Mouse (Mus musculus): ENCODE data around the gene Atp2a2.

Atp2a2 gene

GRCm38 (mm10) chr5:122520254-122521129 lies 18.5 kb upstream of the Atp2a2 start:
- no peak for DNase-seq (ENCODE audit: low read depth, low spot score)

DNA sequence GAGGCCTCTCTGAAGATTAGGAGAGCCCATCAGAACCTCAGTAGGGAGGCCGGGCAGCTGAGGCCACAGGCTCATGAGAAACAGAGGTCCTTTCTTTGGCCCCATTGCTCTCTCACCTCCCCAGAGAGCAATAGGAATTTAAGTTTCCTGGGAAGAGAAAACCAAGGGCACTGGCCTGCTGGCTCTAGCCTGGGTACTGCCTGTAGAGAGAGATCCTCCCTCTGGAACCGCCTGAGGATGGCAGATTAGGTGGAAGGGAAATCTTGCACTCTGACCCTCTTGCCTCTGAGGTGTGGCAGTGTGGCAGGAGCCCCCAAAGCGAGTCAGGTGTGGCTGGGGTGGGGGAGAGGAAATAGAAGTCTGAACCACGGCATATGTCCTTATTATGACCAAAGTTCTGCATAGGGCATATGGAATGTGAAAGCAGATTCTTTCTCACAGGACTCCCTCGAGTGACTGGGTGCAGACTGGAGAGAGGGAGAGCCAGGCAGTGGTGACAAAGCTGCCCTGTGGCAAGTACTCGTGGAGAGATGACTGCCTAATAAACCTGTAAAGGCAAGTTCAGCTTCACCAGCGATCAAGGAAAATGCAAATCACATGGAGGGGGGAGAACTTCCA lies 17.1 kb upstream of the Atp2a2 start:
- no peak for DNase-seq (ENCODE audit: low read depth, low spot score)

- DNase-seq (ENCODE audit: low read depth, low spot score): no peak
Observed at GRCm38 (mm10) chr5:122518247-122518646, 16.2 kb upstream of the Atp2a2 start.

GRCm38 (mm10) chr5:122516901-122517300 lies 14.9 kb upstream of the Atp2a2 start:
- DNase-seq (ENCODE audit: low read depth, low spot score): no peak

DNA sequence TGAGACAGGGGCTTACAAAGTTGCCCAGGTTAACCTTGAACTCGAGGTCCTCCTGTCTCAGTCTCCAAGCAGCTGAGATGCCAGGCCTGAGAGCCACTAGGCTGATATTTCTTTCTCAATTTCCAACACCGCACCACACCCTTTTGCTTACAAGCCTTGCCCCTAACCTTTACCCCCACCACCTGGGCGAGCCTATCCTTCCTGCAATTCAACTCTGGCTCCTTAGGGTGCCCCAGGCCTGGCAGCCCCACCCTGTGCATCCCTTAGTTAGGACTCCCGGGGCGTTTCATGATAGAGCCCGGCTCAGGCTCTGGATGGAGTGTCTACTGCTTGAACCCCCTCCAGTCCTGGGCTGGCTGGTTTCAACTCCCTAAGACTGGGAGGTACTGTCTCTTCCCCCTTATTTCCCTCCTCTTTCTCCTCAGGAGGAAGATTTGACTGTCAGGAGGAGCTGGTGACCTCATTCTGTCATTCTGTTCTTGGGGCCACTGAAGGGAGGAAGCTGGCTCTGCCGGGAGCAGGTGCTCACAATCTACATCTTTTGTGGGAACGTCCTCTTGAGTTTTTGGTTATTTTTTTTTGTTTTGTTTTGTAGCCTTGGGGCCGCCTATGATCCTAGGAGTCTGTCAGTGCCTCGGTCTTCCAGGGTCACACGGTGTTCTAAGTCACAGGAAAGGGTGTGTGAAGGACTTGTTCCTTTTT lies 14.2 kb upstream of the Atp2a2 start:
- no peak for DNase-seq (ENCODE audit: low read depth, low spot score)

DNA sequence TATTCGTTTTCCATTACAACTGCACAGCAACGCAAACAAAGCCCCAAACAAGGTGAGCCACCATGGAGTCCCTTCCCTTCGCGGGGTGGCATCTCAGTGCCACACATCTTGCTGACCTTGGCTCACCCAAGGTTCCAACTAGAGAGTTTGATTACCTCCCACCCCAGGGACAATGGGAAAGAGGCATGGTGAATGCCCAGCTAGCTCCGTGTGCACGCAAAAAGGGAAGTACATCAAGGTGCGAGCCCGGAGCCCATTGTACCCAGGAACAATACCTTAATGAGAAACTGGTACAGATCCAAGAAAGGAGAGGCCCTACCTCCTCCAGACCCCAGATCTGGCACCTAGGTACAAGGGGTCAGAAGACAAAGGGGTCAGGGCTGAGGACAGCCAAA lies 12.1 kb upstream of the Atp2a2 start:
- no peak for DNase-seq (ENCODE audit: low read depth, low spot score)

- DNase-seq (ENCODE audit: low read depth, low spot score): no peak
Observed at GRCm38 (mm10) chr5:122513421-122514126, 11.5 kb upstream of the Atp2a2 start.

GRCm38 (mm10) chr5:122512011-122512410 lies 10.0 kb upstream of the Atp2a2 start:
- DNase-seq (ENCODE audit: low read depth, low spot score): no peak

DNA sequence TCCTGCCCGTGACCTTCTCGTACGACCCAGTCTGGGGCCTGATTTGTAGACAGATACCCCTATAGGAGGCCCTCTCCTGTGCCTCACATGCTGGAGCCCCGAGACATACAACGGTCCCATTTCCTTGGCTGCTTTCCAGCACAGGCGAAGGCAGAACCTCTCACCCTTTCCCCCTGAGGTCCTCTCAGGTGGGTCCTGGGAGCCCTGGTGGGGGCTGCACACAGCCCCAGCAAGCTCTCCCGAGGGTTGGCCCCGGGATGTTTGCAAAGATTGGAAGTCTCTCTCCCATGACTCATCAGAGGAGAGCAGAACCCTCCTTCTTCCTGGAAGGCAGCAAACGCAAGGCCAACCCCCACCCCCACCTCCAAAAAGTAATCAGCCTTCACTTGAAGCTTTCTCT lies 9.4 kb upstream of the Atp2a2 start:
- DNase-seq (ENCODE audit: low read depth, low spot score): no peak

DNA sequence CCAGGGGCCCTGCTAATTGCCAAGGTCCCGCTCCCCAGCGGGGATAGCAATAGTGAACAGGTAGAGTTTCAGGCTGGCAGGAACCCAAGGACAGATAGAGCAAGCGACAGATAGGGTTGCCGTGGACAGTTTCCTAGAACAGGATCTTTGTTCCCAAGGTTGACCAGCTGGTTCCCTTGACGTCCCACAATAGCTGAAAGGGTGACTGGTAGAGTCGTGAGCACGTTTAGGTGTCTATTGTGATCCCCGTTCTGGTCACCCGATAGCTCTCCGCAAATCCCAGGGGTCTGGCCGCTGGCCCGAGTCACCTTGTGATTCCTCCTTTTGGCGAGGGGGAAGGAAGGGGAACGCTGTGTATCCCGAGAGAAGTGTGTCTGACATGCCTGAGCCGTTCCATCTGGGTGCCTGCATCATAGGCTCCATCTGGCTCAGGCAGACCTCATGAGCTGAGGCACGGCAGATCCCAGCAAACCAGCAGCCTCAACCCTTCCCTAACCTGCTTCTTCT lies 8.7 kb upstream of the Atp2a2 start:
- no peak for DNase-seq (ENCODE audit: low read depth, low spot score)

DNA sequence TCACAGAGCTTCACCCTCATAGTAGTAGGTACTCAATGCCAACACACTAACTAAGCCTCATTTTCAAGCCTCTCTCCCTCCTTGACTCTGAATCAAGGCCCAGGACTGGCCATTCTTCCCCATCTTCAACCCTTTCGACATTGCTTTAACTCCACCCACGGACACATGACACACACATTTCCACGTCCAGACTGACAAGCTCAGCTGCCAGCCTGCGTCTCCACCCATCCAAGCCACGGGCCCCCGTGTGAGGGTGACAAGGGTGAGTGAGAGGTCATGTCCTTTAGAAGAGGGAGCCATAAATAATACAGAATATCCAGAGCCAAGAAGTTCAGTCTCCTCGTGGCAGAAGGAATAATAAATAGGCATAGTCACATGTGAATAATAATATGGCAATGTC lies 7.6 kb upstream of the Atp2a2 start:
- DNase-seq (ENCODE audit: low read depth, low spot score): no peak

GRCm38 (mm10) chr5:122508861-122509306 lies 6.9 kb upstream of the Atp2a2 start:
- DNase-seq (ENCODE audit: low read depth, low spot score): no peak

- DNase-seq (ENCODE audit: low read depth, low spot score): no peak
Observed at GRCm38 (mm10) chr5:122507396-122507795, 5.4 kb upstream of the Atp2a2 start.

- no peak for DNase-seq (ENCODE audit: low read depth, low spot score)
Observed at GRCm38 (mm10) chr5:122506462-122506861, 4.4 kb upstream of the Atp2a2 start.

DNA sequence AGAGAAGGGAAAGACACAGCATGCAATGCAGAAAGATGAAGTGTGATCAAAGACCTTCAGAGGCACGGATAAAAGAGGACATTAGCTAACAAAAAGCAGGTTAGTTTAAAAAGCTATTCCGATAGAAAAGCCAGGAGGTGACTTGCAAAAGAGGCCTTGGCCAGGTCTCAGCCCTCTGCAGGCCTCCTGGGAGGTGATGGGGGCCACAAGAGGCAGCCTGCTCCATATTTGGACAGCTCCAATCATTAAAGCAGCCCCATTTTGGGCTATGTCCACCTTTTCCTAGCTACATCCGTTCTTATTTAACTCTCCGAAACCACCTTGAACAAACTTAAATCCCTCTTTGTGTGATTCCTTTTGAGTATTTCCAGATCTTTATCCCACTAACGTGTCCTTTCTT lies 3.5 kb upstream of the Atp2a2 start:
- no peak for DNase-seq (ENCODE audit: low read depth, low spot score)

- DNase-seq (ENCODE audit: low read depth, low spot score): no peak
Observed at GRCm38 (mm10) chr5:122503760-122504119, 1.7 kb upstream of the Atp2a2 start.

DNA sequence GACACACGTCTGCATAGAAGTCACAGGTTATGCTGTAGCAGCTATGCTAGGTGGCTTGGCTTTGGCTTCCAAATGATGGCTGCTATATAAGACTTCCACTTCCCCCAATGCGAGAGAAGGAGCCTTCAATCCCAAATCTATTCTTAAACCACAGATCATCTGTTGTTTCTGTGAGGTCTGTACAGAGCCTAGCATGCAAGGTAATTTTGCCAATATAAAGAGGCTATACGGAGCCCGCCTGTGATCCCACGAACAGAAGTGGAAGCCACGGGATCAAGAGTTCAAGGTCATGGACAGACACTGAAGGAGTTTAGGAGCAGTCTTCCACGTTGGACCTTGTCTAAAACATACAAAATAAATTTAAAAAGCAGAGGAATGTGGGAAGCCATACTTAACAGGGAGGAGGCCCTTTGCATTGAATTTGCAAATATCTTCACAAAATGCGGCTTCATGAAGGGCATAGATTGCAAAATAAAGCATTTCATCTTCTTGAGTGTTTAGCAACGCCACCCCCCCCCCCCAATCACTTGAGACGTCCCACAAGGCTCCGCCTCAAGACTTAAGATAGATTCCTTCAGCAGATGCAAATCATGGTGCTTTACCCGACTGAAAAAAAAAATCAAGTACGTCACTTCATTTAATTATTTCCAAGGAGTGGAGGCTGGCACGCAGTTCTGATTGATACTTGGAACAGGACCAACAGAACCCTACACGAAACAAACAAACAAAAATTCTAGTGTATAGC lies 1.2 kb upstream of the Atp2a2 start:
- DNase-seq (ENCODE audit: low read depth, low spot score): no peak

DNA sequence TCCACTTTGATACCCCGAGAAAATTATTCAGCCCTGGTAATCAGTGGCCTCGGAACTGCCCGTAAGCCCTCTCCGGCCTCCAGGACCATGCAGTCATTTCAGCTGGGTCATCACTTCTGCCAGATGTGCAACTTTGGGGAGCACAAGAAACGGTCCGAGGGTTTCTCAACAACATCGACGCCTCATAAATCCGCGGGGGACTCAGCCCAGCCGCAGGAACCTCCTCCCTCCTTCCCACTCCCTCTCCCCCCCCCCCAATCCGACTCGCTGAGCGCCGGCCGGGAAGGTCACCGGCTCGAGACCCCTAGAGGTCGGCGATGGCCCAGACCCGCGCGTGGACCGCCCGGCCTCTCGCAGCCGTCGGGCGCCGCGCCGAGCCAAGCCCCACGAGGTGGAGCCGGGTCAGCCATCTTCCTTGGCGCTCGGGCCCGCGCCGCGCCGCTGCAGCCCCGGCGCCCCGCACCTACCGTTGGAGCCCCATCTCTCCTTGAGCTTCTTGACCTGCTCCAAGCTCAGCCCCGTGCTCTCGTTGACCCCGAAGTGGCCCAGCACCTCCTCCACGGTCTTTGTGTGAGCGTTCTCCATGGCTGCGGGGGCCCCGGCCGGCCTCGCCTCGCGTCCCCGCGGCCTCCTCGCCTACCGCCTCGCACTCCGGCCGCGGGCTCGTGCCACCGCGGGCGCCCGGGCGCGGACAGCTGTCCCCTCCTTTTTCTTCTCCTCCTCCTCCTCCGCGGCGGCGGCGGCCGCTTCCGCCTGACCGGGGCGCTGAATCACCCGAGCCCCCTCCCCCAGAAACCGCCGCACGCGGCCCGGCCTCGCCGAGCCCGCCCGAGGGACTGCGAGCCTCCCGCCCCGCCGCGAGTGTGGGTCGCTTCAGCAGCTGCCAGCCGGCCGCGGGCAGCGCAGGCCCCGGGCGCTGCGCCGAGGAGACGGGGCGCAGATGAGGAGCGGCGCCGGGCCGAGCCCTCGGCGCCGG lies 636 bp downstream of the Atp2a2 start:
- no peak for DNase-seq (ENCODE audit: low read depth, low spot score)

DNA sequence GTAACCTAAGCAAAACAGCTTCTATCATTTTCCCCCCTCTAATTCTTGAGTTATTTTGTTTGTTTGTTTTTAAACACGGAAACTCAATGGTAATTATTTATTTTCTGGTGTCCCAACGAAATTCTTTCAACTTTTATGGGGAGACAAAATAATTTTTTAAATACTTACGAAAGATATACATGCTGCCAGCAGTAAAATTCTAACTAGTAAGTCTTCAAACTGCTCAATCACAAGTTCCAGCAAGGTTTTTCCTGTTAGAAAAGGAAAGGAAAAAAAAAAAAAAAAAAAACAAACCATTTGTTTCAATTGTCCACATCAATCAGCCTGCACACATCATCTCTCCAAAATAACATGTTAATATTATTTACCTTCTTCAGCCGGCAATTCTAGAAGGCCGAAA lies 1.5 kb downstream of the Atp2a2 start:
- no peak for DNase-seq (ENCODE audit: low read depth, low spot score)

DNA sequence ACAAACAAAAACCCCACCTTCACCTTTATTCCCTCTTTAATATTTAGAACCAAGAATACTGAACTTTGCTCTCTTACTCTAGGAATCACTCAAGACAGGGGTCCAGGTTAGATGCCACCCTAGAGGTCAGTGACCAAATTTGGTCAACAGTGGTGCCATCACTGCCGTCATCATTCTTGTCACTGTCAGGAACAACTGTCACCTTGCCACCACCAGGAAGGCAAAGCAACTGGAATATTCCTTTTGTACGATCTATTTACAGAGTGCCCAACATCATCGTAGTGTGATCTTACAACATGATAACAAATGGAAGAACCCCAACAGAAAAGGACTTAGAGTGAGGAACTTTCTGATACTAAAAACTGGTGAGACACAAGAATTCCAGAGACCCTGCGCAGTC lies 1.9 kb downstream of the Atp2a2 start:
- no peak for DNase-seq (ENCODE audit: low read depth, low spot score)

Measured in brain, embryonic 18.5 days (tissue).